Mouse (Mus musculus) forebrain, embryonic 14.5 days (tissue): Measurements from ENCODE around the gene Gm10031. TPM values are rescaled to one million over a fixed set of nuclear protein-coding genes. Genes with fewer than 3 reads are reported as not detected.
A peak's percentile ranks its signal among the peaks of the same experiment; 100 is the strongest.
"Not testable (repeated sequence)": the region's sequence is repeated elsewhere in the genome, so short reads cannot be mapped to it uniquely, and the experiment has no call there.

Source experiments
- ATAC-seq: fragments of 200-750 bp; cut with Nextera tagmentation; 2 replicates; pipeline ENCODE4 v1.8.0; 2017; ENCODE audit warnings: mild to moderate bottlenecking, moderate library complexity
- DNase-seq: peaks from one replicate; pipeline ENCODE4 v3.0.0-alpha.2; 2015; ENCODE audit warnings: low spot score
- H3K27ac ChIP-seq: fragments of 300-500 bp; sonication (generic); 2 replicates; pipeline ENCODE4 v1.5.1; 2014; ENCODE audit warnings: low read depth, mild to moderate bottlenecking, control low read depth, low read length, moderate library complexity
- H3K27me3 ChIP-seq: fragments of 300-500 bp; sonication (generic); replicated peaks from 2 replicates; pipeline ENCODE4 v1.6.1; 2014; ENCODE audit warnings: low read length, control low read depth, mixed read lengths; ENCODE audit not compliant: control insufficient read depth, insufficient read depth
- H3K36me3 ChIP-seq: fragments of 300-500 bp; sonication (generic); 2 replicates; pipeline ENCODE4 v1.6.1; 2014; ENCODE audit warnings: low read length, control low read depth; ENCODE audit not compliant: control insufficient read depth, insufficient read depth
- H3K4me1 ChIP-seq: fragments of 300-500 bp; sonication (generic); 2 replicates; pipeline ENCODE4 v1.6.1; 2014; ENCODE audit warnings: antibody characterized with exemption, low read length, control low read depth; ENCODE audit not compliant: control insufficient read depth, insufficient read depth
- H3K4me2 ChIP-seq: fragments of 300-500 bp; sonication (generic); 2 replicates; pipeline ENCODE4 v1.6.1; 2014; ENCODE audit warnings: mild to moderate bottlenecking, control low read depth, low read length
- H3K4me3 ChIP-seq: fragments of 300-500 bp; sonication (generic); 2 replicates; pipeline ENCODE4 v1.5.1; 2014; ENCODE audit warnings: low read depth, low read length, control low read depth
- H3K9ac ChIP-seq: fragments of 300-500 bp; sonication (generic); 2 replicates; pipeline ENCODE4 v1.6.1; 2014; ENCODE audit warnings: mild to moderate bottlenecking, low read length, control low read depth, moderate library complexity
- H3K9me3 ChIP-seq: fragments of 300-500 bp; sonication (generic); replicated peaks from 2 replicates; pipeline ENCODE4 v1.6.1; 2016; ENCODE audit warnings: low read length, control low read depth, mixed read lengths; ENCODE audit not compliant: control insufficient read depth
- WGBS: fragments of 180-500 bp; shearing (Covaris S2); extraction: QIAGEN DNeasy Blood & Tissue Kit; methylation state at CpG from one replicate; pipeline ENCODE4 v1.1.7; 2014; 5-methylcytosine and 5-hydroxymethylcytosine counted together
- polyA plus RNA-seq: library from polyadenylated mRNA; unstranded; fragments of >200 nt; fragmentation: Nextera tagmentation; extraction: Ambion mirVana; gene quantifications from 2 replicates; pipeline ENCODE4 v1.2.1, GENCODE M21; 2014

The Gm10031 gene
- polyA plus RNA-seq: 0.67 and 1.0 TPM in 2 replicates

DNA sequence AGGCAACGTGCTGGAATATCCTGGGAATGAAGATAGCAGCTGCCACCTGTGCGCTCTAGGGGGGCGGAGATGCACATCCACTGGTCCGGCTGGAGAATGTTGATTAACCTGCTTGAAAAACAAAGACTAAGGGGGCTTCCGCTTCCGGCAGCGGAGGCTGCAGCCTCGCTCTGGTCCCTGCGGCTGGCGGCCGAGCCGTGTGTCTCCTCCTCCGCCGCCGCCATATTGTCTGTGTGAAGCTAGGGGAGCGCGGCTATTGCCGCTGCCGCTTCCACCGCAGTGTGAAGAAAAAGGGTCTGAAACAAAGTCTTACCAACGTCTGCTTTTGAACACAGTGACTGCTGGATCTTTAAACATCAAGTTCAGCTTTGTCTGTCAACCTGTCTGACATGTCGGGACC is at the start of gene Gm10031:
TSS of gene Gm10031 (plus strand) at position 171 of the 400 bp plus-strand sequence.
- not testable (repeated sequence) for H3K9ac ChIP-seq, H3K27me3 ChIP-seq, H3K36me3 ChIP-seq, DNase-seq, H3K4me1 ChIP-seq, H3K4me3 ChIP-seq, H3K4me2 ChIP-seq, H3K27ac ChIP-seq, H3K9me3 ChIP-seq
- WGBS: 92% methylated on average over 20 of the region's 22 CpGs
- peak; percentile 79; the same call in 1 of the 2 replicates for ATAC-seq

DNA sequence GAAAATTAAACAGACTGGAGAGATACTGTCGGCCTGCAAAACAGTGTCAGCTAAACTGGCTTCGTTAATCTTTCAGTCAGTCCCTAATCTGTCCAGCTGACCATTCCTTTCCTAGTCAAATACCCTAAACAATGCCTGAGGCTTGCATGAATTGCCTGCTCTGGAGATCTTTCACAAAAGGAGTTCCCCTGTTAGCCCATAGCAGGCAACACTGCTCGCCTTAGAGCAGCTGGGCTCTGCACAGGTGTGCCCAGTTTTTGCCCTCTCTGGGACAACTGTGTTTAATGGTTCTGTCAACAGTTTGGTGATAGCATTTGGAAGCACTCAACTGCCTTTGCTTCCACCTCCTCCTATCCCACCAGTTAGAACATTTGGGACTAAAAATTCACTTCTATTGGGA is 49.0 kb upstream of the Gm10031 start:
- WGBS: 8% methylated on average over 3 of the region's 3 CpGs
- DNase-seq (no peak), ATAC-seq (no peak)
- Histone ChIP-seq H3K9me3 (no peaks in the 10 kb centered on the region), H3K4me1 (peaks cover 4% of the 10 kb centered on the region; the same call in 1 of the 2 replicates), H3K27me3 (no peaks in the 10 kb centered on the region), H3K27ac (no peak overlapping the region), H3K36me3 (no peaks in the 10 kb centered on the region), H3K9ac (no peak overlapping the region), H3K4me3 (no peak overlapping the region), H3K4me2 (no peak overlapping the region)

DNA sequence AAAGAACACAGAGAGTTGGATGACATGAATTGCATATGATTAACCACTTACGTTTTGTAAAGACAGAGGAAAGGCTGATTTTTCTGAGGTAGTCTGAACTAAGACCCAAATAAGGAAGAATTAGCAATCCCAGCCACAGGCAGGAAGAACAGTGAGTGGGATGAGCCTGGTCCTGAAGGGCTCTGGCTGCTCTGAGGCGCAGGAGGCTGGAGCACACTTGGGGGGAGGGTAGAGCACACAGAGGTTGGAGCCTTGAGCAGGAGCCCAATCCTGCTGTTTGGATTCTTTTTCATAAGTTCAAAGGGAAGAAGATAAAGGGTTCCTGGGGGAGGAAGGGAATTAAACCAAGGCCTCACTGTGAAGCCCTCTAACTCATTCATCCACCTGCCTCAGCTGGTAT is 47.8 kb upstream of the Gm10031 start:
- H3K4me2 ChIP-seq: no peak overlapping the region
- no peaks in the 10 kb centered on the region for H3K36me3 ChIP-seq
- no peak overlapping the region for H3K27ac ChIP-seq
- H3K27me3 ChIP-seq: no peaks in the 10 kb centered on the region
- H3K4me1 ChIP-seq: peaks cover 4% of the 10 kb centered on the region; the same call in 1 of the 2 replicates
- H3K9me3 ChIP-seq: no peaks in the 10 kb centered on the region
- no peak overlapping the region for H3K4me3 ChIP-seq
- ATAC-seq (no peak), DNase-seq (no peak)
- WGBS: 23% methylated on average over 2 of the region's 2 CpGs
- H3K9ac ChIP-seq: no peak overlapping the region

DNA sequence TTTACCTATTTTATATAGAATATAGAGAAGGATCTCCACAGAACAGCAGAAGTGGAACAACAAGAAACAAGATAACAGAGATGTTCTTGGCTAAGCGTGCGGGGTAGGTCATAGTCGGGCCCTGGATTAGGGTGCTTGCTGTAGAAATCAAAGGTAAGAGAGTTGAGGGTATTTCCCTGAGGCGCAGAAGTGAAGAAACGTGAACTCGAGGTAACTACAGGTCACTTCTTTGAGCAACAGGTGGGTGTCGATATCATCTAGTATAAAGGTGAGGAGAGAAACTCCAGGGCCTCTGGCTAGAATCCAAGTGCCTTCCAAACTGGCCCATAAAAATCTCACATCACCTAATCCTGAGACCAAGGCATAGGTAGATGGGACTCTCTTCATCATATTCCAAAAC is 47.3 kb upstream of the Gm10031 start:
- Histone ChIP-seq H3K4me3 (no peak overlapping the region), H3K36me3 (no peaks in the 10 kb centered on the region), H3K9me3 (no peaks in the 10 kb centered on the region), H3K9ac (no peak overlapping the region), H3K4me1 (peaks cover 4% of the 10 kb centered on the region; the same call in 1 of the 2 replicates), H3K4me2 (no peak overlapping the region), H3K27me3 (no peaks in the 10 kb centered on the region), H3K27ac (no peak overlapping the region)
- DNase-seq (no peak), ATAC-seq (no peak)
- 40% methylated on average over 7 of the region's 7 CpGs for WGBS

DNA sequence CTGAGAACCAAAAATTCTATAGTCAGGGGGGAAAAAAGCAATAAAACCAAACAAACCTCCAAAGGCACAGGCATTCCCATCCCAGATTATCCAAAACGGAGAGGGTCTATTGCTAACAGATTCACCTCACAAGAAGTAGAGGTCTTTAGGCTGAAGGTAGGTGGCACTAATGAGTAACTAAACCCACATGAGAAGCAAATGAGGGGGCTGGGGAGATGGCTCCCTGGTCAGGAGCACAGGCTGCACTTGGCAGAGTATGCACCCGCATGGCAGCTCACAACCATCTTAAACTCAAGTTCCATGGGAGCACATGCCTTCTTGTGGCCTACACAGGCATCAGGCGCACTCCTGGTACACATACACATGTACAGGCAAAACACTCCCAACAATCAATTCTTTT is 42.0 kb upstream of the Gm10031 start:
- DNase-seq: no peak
- Histone ChIP-seq H3K4me1 (no peaks in the 10 kb centered on the region), H3K4me2 (no peak overlapping the region), H3K36me3 (no peaks in the 10 kb centered on the region), H3K9me3 (no peaks in the 10 kb centered on the region), H3K27ac (no peak overlapping the region), H3K4me3 (no peak overlapping the region), H3K27me3 (no peaks in the 10 kb centered on the region), H3K9ac (no peak overlapping the region)
- no peak for ATAC-seq
- 91% methylated on average over 3 of the region's 3 CpGs for WGBS

DNA sequence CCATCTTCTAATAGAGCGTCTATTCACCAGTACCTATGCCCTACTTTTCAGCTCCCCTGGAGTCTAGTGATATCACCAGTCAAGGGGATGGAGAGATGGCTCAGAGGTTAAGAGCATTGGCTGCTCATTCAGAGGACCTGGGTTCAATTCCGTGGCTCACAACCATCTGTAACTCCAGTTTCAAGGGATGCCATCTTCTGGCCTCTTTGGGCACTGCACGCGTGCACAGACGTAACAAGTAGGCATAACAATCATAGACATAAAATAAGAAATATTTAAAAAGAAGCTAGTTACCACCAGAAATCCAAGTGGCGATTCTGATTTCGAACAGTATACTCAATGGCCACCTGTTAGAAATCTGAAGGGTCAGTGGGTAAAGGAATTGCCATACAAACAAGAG is 36.3 kb upstream of the Gm10031 start:
- H3K27me3 ChIP-seq: no peaks in the 10 kb centered on the region
- no peak overlapping the region for H3K9ac ChIP-seq
- no peaks in the 10 kb centered on the region for H3K4me1 ChIP-seq
- H3K27ac ChIP-seq: no peak overlapping the region
- no peak overlapping the region for H3K4me3 ChIP-seq
- no peak overlapping the region for H3K4me2 ChIP-seq
- no peak for ATAC-seq
- no peaks in the 10 kb centered on the region for H3K36me3 ChIP-seq
- DNase-seq: no peak
- 94% methylated on average over 7 of the region's 7 CpGs for WGBS
- no peaks in the 10 kb centered on the region for H3K9me3 ChIP-seq

DNA sequence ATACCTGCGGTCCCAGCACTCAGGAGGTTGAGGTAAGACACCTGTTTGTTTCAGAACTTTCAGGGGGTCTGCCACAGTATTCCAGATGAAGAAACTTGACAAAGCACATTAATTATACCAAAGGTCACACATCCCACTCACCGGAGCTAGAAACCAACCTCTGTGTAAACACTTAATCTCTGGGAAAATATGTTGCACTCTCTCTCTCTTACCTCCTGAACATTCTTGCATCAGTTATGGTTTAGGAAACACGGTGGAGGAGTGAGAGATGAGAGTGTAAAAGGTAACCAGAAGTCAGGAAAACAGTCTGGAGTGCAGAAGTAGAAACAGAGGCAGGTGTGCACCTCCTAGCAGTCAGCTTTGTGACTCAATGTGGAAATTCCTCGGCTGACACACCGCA is 35.8 kb upstream of the Gm10031 start:
- Histone ChIP-seq H3K27me3 (no peaks in the 10 kb centered on the region), H3K9ac (no peak overlapping the region), H3K4me2 (no peak overlapping the region), H3K4me1 (no peaks in the 10 kb centered on the region), H3K4me3 (no peak overlapping the region), H3K27ac (no peak overlapping the region), H3K9me3 (no peaks in the 10 kb centered on the region), H3K36me3 (no peaks in the 10 kb centered on the region)
- 89% methylated on average over 5 of the region's 5 CpGs for WGBS
- DNase-seq (no peak), ATAC-seq (no peak)

DNA sequence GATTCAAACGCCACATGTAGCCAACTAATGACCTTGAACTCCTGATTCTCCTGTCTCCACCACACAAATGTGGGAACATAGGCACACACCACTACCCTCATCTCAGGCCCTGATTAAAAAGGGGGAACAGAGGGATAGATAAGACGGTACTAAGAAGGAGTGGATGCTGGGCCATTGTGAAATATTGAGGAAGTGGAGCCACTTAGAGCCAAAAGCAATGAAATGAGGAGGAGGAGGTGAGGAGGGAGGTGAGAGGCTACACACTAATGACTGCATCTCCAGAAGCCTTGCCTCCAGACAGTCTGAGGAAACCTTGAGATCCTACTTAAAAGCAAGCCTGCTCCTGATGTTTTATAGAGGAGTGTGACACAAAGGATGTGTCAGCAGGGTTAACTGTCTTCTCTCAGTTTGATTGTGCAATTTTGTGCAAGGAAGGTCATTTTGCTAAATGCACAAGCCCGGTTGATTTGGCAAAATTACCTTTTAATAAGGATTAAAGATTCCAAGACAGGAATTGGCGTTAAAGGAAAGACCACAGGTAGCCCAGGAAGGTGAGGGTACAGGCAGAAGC is 32.5 kb upstream of the Gm10031 start:
- Histone ChIP-seq H3K27ac (no peak overlapping the region), H3K4me2 (no peak overlapping the region), H3K4me3 (no peak overlapping the region), H3K9me3 (no peaks in the 10 kb centered on the region), H3K9ac (no peak overlapping the region), H3K27me3 (no peaks in the 10 kb centered on the region), H3K36me3 (no peaks in the 10 kb centered on the region), H3K4me1 (no peaks in the 10 kb centered on the region)
- WGBS: 91% methylated on average over 4 of the region's 4 CpGs
- ATAC-seq: no peak
- no peak for DNase-seq

DNA sequence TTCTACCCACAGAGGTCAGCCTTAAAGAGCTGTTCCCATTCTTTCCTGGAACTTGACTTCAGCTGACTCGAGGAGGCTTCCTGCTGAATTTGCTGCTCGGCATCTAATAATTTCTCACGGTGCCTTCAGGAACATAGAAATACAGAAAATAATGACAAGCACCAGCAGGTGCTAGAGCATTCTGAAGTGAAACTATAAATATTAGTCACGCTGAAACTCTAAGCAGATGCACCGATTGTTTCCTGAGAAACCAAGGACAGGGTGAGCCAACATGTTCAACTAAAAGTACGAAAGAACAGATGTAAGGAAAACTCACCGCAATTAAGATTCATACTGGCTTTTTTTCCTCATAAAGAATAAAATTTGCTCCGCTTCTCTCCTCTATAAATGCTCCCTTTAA is 28.8 kb upstream of the Gm10031 start:
- H3K36me3 ChIP-seq: no peaks in the 10 kb centered on the region
- H3K9ac ChIP-seq: no peak overlapping the region
- H3K27ac ChIP-seq: no peak overlapping the region
- H3K4me3 ChIP-seq: no peak overlapping the region
- H3K9me3 ChIP-seq: no peaks in the 10 kb centered on the region
- 88% methylated on average over 8 of the region's 8 CpGs for whole genome bisulfite sequencing
- no peaks in the 10 kb centered on the region for H3K27me3 ChIP-seq
- no peaks in the 10 kb centered on the region for H3K4me1 ChIP-seq
- no peak overlapping the region for H3K4me2 ChIP-seq
- ATAC-seq (no peak), DNase-seq (no peak)
